Mouse (Mus musculus): ENCODE measurements around the gene Nudcd3. TPM values are rescaled to one million over a fixed set of nuclear protein-coding genes. Genes with fewer than 3 reads are reported as not detected.

Nudcd3 gene
- polyA plus RNA-seq, 1 experiment: 9.9 TPM

DNA sequence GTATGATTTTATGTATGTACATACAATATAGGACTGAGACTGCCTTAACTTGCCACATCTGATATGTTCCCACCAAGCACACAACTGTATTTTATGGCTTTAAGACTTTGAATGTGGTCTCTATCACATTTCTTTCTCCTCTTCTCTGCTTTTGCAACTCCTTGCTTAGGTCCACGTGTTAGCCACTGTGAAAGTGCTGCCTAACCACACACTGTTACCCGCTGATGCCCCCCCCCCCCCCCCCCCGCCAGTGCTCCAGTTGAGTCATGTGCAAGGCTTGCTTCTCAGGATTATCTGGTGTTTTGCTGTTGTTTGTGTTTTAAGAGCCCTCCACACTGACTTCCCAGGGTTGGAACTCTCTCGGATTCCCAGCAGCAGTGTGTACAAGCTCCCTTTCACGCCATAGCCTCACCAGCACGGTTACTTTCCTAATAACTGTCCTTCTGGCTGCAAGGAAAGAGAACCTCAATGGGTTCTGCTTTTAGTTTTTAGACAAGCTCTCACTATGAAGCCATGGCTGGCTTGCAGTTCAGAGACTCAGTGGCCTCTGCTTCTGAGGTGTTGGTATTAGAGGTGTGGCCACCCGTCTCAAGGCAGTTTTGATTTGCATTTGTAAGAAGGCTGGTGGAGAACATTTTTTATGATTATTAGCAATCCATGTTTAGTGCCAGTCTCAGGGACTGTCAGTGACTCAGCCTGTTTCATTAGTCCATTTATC lies 61.8 kb downstream of the Nudcd3 start:
- no peaks in the 10 kb centered on the region for H3K9me3 ChIP-seq
- TF ChIP-seq FLI1 (IDR thresholded peaks at IDR 0.05; ENCODE audit: low read length) (no peak), GATA1 (IDR thresholded peaks at IDR 0.05; ENCODE audit: borderline replicate concordance, low read length) (no peak)
- no peaks in the 10 kb centered on the region for H3K27me3 ChIP-seq (replicated peaks)
- H3K4me1 ChIP-seq: peaks cover 27% of the 10 kb centered on the region
- H3K4me3 ChIP-seq (replicated peaks): peak overlapping the region; percentile 16
- peaks cover 23% of the 10 kb centered on the region for H3K36me3 ChIP-seq (replicated peaks; ENCODE audit: low read length)

- H3K4me3 ChIP-seq (replicated peaks): no peak overlapping the region
- H3K9me3 ChIP-seq: no peaks in the 10 kb centered on the region
- TF ChIP-seq GATA1 (IDR thresholded peaks at IDR 0.05; ENCODE audit: borderline replicate concordance, low read length) (no peak), FLI1 (IDR thresholded peaks at IDR 0.05; ENCODE audit: low read length) (no peak)
- peaks cover 12% of the 10 kb centered on the region for H3K4me1 ChIP-seq
- H3K36me3 ChIP-seq (replicated peaks; ENCODE audit: low read length): peaks cover 6% of the 10 kb centered on the region
- no peaks in the 10 kb centered on the region for H3K27me3 ChIP-seq (replicated peaks)
These were observed 67.3 kb downstream of the Nudcd3 start for GRCm38 (mm10) chr11:6132886-6133285.

- Histone ChIP-seq H3K4me1 (peaks cover 12% of the 10 kb centered on the region), H3K36me3 (replicated peaks; ENCODE audit: low read length) (peaks cover 10% of the 10 kb centered on the region), H3K27me3 (replicated peaks) (no peaks in the 10 kb centered on the region), H3K4me3 (replicated peaks) (no peak overlapping the region), H3K9me3 (no peaks in the 10 kb centered on the region)
- TF ChIP-seq FLI1 (IDR thresholded peaks at IDR 0.05; ENCODE audit: low read length): no peak
- TF ChIP-seq GATA1 (IDR thresholded peaks at IDR 0.05; ENCODE audit: borderline replicate concordance, low read length): no peak
These were observed 69.6 kb downstream of the Nudcd3 start for GRCm38 (mm10) chr11:6130578-6130977.

- Histone ChIP-seq H3K27me3 (replicated peaks) (no peaks in the 10 kb centered on the region), H3K4me3 (replicated peaks) (no peak overlapping the region), H3K4me1 (peaks cover 42% of the 10 kb centered on the region), H3K36me3 (replicated peaks; ENCODE audit: low read length) (peaks cover 67% of the 10 kb centered on the region), H3K9me3 (no peaks in the 10 kb centered on the region)
- TF ChIP-seq FLI1 (IDR thresholded peaks at IDR 0.05; ENCODE audit: low read length): no peak
- TF ChIP-seq GATA1 (IDR thresholded peaks at IDR 0.05; ENCODE audit: borderline replicate concordance, low read length): no peak
These were observed 76.6 kb downstream of the Nudcd3 start for GRCm38 (mm10) chr11:6123605-6124120.

DNA sequence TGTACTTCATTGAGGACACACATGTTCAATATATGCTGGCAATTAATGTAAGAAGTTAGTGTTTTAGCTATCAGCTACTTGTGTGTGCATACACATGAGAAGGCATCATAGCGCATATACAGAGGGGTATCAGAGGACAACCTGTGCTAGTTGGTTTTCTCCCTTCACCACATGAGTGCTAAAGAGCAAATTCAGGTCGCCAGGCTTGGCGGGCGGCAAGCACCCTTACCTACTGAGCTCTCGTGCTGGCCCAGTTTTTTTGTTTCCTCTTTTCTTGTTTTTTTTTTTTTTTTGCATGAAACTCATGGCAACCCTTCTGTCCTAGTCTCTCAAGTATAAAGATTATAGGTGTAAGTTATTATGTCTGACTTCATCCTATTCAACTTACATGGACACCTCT lies 77.6 kb downstream of the Nudcd3 start:
- no peak overlapping the region for H3K4me3 ChIP-seq (replicated peaks)
- no peaks in the 10 kb centered on the region for H3K9me3 ChIP-seq
- H3K4me1 ChIP-seq: peaks cover 45% of the 10 kb centered on the region
- no peaks in the 10 kb centered on the region for H3K27me3 ChIP-seq (replicated peaks)
- no peak for TF ChIP-seq GATA1 (IDR thresholded peaks at IDR 0.05; ENCODE audit: borderline replicate concordance, low read length)
- no peak for TF ChIP-seq FLI1 (IDR thresholded peaks at IDR 0.05; ENCODE audit: low read length)
- peaks cover 77% of the 10 kb centered on the region for H3K36me3 ChIP-seq (replicated peaks; ENCODE audit: low read length)

GRCm38 (mm10) chr11:6120596-6120995 lies 79.6 kb downstream of the Nudcd3 start:
- TF ChIP-seq GATA1 (IDR thresholded peaks at IDR 0.05; ENCODE audit: borderline replicate concordance, low read length) (no peak), FLI1 (IDR thresholded peaks at IDR 0.05; ENCODE audit: low read length) (no peak)
- Histone ChIP-seq H3K9me3 (no peaks in the 10 kb centered on the region), H3K36me3 (replicated peaks; ENCODE audit: low read length) (peaks cover 86% of the 10 kb centered on the region), H3K27me3 (replicated peaks) (no peaks in the 10 kb centered on the region), H3K4me3 (replicated peaks) (no peak overlapping the region), H3K4me1 (peaks cover 33% of the 10 kb centered on the region)

DNA sequence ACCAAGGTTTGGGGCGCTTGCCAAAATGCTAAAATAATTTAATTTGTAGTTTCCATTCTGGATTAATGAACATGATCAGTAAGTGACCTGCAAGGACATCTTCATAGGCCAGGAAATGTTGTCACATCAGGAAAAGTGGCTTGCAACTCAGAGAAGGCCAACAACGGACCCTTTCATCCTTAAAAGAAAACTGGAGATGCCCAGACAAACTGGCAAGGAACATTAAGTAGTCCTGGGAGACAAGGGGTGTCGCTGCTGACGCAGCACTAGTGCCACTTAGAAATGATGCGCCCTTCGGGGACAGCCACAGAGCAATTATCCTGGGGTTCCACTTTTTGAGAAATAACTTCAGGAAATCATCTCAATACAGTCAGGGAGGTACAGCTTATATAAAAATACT lies 80.2 kb downstream of the Nudcd3 start:
- H3K36me3 ChIP-seq (replicated peaks; ENCODE audit: low read length): peaks cover 87% of the 10 kb centered on the region
- H3K9me3 ChIP-seq: no peaks in the 10 kb centered on the region

GRCm38 (mm10) chr11:6119312-6119711 lies 80.9 kb downstream of the Nudcd3 start:
- Histone ChIP-seq H3K36me3 (replicated peaks; ENCODE audit: low read length) (peaks cover 87% of the 10 kb centered on the region), H3K4me1 (peaks cover 21% of the 10 kb centered on the region), H3K9me3 (no peaks in the 10 kb centered on the region), H3K27me3 (replicated peaks) (no peaks in the 10 kb centered on the region), H3K4me3 (replicated peaks) (no peak overlapping the region)
- TF ChIP-seq GATA1 (IDR thresholded peaks at IDR 0.05; ENCODE audit: borderline replicate concordance, low read length) (no peak), FLI1 (IDR thresholded peaks at IDR 0.05; ENCODE audit: low read length) (no peak)

More for the DNA sequence above, 80.2 kb downstream of the Nudcd3 start:
- Histone ChIP-seq H3K4me1 (peaks cover 27% of the 10 kb centered on the region), H3K4me3 (replicated peaks) (no peak overlapping the region), H3K27me3 (replicated peaks) (no peaks in the 10 kb centered on the region)
- no peak for TF ChIP-seq FLI1 (IDR thresholded peaks at IDR 0.05; ENCODE audit: low read length)
- TF ChIP-seq GATA1 (IDR thresholded peaks at IDR 0.05; ENCODE audit: borderline replicate concordance, low read length): no peak

DNA sequence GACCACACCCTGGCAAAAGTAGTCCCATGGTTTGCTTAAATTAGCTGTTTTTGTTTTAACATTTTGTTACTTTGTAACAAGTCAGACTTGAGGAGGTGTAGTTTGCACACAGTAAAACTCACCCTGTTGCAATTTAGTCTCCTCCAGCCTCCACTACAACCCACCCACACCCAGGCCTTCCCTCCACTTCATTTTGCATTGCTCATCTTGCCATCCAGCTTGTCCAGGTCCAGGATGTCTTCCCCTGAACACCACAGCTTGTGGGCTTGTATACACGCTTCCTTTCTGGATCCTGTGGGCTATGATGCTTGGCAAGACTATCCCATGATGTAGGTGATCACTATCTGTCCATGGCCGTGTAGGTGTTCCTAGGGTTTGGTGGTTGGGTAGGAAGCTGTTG lies 82.3 kb downstream of the Nudcd3 start:
- no peaks in the 10 kb centered on the region for H3K27me3 ChIP-seq (replicated peaks)

DNA sequence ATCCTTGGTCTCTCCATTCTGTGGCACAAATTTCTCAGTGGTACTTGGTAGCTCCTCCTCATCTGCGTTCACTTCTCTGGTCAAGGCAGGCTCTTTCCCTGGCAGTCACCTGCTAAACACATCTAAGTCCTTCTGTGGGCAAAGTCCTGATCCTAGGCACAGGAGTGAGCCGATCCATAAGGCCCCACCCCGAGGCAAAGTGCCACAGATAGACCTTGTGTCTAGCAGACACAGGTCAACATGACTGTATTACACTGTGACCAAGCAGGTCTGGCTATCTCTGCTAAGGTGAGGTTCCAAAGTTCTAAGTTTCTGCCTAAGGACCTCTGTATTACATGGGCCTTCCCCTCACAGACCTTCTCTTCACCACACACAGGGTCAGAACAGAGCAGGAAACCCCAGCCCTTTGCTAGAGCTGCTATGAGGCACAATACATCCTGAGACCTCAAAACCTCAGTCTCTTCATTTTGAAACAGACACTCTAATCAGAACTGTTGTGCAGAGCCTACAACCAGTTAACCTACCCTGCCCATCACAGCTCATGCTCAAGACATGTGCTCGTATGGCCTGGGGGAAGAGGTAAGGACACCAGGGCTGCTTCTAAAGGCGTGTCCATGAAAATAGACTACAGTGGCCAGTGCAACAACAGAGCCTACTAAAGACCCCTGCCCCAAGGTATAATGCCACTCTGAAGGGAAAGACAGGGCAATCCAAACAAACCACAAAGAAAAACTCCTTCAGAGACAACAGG lies 88.3 kb downstream of the Nudcd3 start:
- peaks cover 13% of the 10 kb centered on the region for H3K4me1 ChIP-seq
- H3K36me3 ChIP-seq (replicated peaks; ENCODE audit: low read length): peaks cover 87% of the 10 kb centered on the region
- H3K9me3 ChIP-seq: no peaks in the 10 kb centered on the region
- H3K27me3 ChIP-seq (replicated peaks): no peaks in the 10 kb centered on the region
- TF ChIP-seq GATA1 (IDR thresholded peaks at IDR 0.05; ENCODE audit: borderline replicate concordance, low read length): no peak
- no peak for TF ChIP-seq FLI1 (IDR thresholded peaks at IDR 0.05; ENCODE audit: low read length)
- H3K4me3 ChIP-seq (replicated peaks): no peak overlapping the region

More for the DNA sequence above, 82.3 kb downstream of the Nudcd3 start:
- Histone ChIP-seq H3K4me1 (peaks cover 26% of the 10 kb centered on the region), H3K4me3 (replicated peaks) (no peak overlapping the region), H3K36me3 (replicated peaks; ENCODE audit: low read length) (peaks cover 87% of the 10 kb centered on the region), H3K9me3 (no peaks in the 10 kb centered on the region)
- TF ChIP-seq FLI1 (IDR thresholded peaks at IDR 0.05; ENCODE audit: low read length): no peak
- no peak for TF ChIP-seq GATA1 (IDR thresholded peaks at IDR 0.05; ENCODE audit: borderline replicate concordance, low read length)

All from megakaryocyte, embryonic 14.5 days (primary cell).